Mouse (Mus musculus) embryonic facial prominence, embryonic 12.5 days (tissue): ENCODE results near the gene Tmem80. TPM values are rescaled to one million over a fixed set of nuclear protein-coding genes. Genes with fewer than 3 reads are reported as not detected.

Source experiments
- ATAC-seq: fragments of 200-750 bp; cut with Nextera tagmentation; 2 replicates; pipeline ENCODE4 v1.8.0; 2017; ENCODE audit not compliant: insufficient number of reproducible peaks, insufficient read depth, low FRiP score, low TSS enrichment
- H3K27ac ChIP-seq: fragments of 300-500 bp; sonication (generic); 2 replicates; pipeline ENCODE4 v1.5.1; 2016; ENCODE audit warnings: mild to moderate bottlenecking
- H3K27me3 ChIP-seq: fragments of 300-500 bp; sonication (generic); 2 replicates; pipeline ENCODE4 v1.6.1; 2016; ENCODE audit warnings: mild to moderate bottlenecking, moderate library complexity
- H3K36me3 ChIP-seq: fragments of 300-500 bp; sonication (generic); 2 replicates; pipeline ENCODE4 v1.6.1; 2016; ENCODE audit warnings: mild to moderate bottlenecking
- H3K4me1 ChIP-seq: fragments of 300-500 bp; sonication (generic); 2 replicates; pipeline ENCODE4 v1.6.1; 2016
- H3K4me2 ChIP-seq: fragments of 300-500 bp; sonication (generic); replicated peaks from 2 replicates; pipeline ENCODE4 v1.6.1; 2016; ENCODE audit warnings: mild to moderate bottlenecking, moderate library complexity
- H3K4me3 ChIP-seq: fragments of 300-500 bp; sonication (generic); 2 replicates; pipeline ENCODE4 v1.5.1; 2016; ENCODE audit warnings: mild to moderate bottlenecking
- H3K9ac ChIP-seq: fragments of 300-500 bp; sonication (generic); 2 replicates; pipeline ENCODE4 v1.6.1; 2016; ENCODE audit warnings: mild to moderate bottlenecking, moderate library complexity
- H3K9me3 ChIP-seq: fragments of 300-500 bp; sonication (generic); 2 replicates; pipeline ENCODE4 v1.6.1; 2016; ENCODE audit warnings: mild to moderate bottlenecking, moderate library complexity
- WGBS: fragments of 180-500 bp; shearing (Covaris S2); methylation state at CpG from one replicate; pipeline ENCODE4 v1.1.7; 2016; 5-methylcytosine and 5-hydroxymethylcytosine counted together
- polyA plus RNA-seq: library from polyadenylated mRNA; unstranded; fragments of >200 nt; fragmentation: Nextera tagmentation; extraction: Ambion mirVana; gene quantifications from 2 replicates; pipeline ENCODE4 v1.2.1, GENCODE M21; 2016

The Tmem80 gene
- polyA plus RNA-seq: 54.3 and 56.7 TPM in 2 replicates

DNA sequence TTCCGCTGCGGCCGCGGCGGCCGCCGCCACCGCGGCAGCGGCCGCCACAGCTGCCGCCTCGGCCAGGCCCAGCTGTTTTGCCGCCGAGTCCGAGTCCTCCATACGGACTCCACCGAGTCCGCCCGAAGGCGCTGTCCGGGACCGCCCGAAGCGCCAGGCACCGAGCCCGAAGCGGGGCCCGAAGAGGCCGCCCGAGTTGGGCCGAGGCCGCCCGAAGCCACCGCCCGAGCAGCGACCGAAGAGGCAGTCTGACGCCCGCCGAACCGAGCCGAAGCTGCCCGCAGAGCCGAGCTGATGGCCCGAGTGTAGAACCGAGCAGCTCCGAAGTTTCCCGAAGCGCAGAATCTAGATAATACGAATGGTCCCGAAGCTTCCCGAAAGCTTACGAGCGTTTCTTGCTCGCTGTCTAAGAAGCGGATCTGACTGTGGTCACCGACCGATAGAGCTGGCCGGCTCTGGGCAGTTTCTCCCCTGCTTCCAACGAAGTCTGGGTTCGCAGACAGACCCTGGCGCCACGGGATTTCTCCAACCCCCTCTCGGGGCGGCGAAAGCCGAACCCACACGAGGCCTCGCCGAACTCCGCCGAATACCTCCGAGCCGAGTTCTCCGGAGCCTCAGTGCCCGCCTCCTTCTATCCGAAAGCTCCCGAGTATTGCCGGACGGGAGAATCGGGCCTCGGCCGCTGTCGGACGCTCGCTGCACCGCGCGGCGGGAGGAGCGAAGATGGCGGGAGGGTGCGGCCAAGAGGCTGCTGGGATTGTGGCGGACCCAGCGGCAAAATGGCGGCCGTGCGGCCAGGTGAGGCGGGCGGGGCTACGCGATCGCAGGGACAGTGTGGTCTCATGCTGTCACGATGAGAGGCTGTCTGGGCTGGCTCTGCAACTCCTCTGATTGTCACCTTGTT lies at the start of gene Tmem80, which contains the start of gene Deaf1:
Gene Tmem80, plus strand, starts transcription at position 271 of the 904 bp plus-strand sequence.
Gene Deaf1, minus strand, starts transcription at position 222 of the 904 bp plus-strand sequence.
- Histone ChIP-seq H3K9ac (peak within 1 kb of the TSS; percentile 96), H3K36me3 (peaks cover 23% of the 10 kb centered on the region), H3K9me3 (no peaks in the 10 kb centered on the region), H3K4me1 (peaks cover 26% of the 10 kb centered on the region), H3K4me3 (peak within 1 kb of the TSS; percentile 66), H3K4me2 (peak within 1 kb of the TSS; percentile 99), H3K27ac (peak within 1 kb of the TSS; percentile 99), H3K27me3 (no peaks in the 10 kb centered on the region)
- peak; percentile 95 for ATAC-seq
- under 1% methylated on average over 105 of the region's 105 CpGs for whole genome bisulfite sequencing

DNA sequence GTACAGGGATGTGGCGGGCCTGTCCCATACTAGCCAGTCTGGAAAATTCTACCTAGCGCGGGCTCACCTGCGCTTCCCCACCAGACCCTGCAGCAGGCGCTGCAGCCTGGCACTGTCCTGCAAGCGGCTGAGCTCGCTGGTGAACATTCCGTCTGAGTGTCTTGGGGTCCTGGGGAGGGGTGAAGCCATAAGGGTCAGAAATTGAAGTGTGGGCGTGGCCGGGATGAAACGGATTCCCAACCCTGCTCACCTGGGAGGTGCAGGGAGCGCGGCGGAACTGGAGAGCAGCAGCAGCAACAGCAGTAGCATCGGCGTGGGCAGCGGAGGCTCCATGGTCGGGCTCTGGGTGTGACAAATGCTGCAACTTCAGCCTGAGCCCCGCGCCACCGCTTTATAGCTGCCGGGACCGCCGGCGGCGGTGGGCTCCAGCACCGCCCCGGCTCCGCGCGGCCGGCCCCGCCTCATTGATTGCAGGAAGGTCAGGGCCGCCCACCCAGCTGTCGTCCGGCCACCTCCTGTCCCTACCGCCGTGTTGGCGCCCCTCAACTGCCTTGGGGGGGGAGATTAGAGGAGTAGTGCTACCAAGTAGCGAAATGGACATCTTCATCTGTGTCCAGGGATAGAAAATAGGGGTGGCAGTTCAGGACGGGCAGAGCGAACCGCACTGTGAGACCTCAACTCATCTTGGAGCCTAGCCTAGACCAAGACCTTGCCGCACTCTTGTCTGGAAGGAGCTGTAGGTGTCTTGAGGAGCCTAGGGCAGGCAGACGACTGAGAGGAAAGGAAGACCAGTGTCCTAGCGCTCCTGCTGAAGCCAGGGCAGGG lies 48.6 kb upstream of the Tmem80 start, which contains the start of gene Sct:
Gene Sct, minus strand, starts transcription at position 368 of the 825 bp plus-strand sequence.
- Histone ChIP-seq H3K36me3 (no peaks in the 10 kb centered on the region), H3K9me3 (no peaks in the 10 kb centered on the region), H3K4me1 (0 out of 2 replicates have a peak, but pooled peaks cover 6% of the 10 kb centered on the region), H3K4me3 (peak within 1 kb of the TSS; percentile 44), H3K4me2 (peak within 1 kb of the TSS; percentile 96), H3K9ac (peak within 1 kb of the TSS; percentile 43), H3K27ac (no peak within 1 kb of the TSS), H3K27me3 (0 out of 2 replicates have a peak, but pooled peaks cover 11% of the 10 kb centered on the region)
- 2% methylated on average over 45 of the region's 46 CpGs for WGBS
- 0 out of 2 replicates have a peak, but pooled peaks have one; percentile 43 for ATAC-seq

GRCm38 (mm10) chr7:141281442-141281841 lies 46.1 kb upstream of the Tmem80 start:
- 0 out of 2 replicates have a peak, but pooled peaks cover 6% of the 10 kb centered on the region for H3K4me1 ChIP-seq
- no peaks in the 10 kb centered on the region for H3K36me3 ChIP-seq
- 0 out of 2 replicates have a peak, but pooled peaks cover 11% of the 10 kb centered on the region for H3K27me3 ChIP-seq
- no peak overlapping the region for H3K9ac ChIP-seq
- WGBS: 68% methylated on average over 6 of the region's 6 CpGs
- ATAC-seq: no peak
- H3K9me3 ChIP-seq: no peaks in the 10 kb centered on the region
- no peak overlapping the region for H3K27ac ChIP-seq
- H3K4me2 ChIP-seq: no peak overlapping the region
- H3K4me3 ChIP-seq: no peak overlapping the region

- Histone ChIP-seq H3K27me3 (0 out of 2 replicates have a peak, but pooled peaks cover 11% of the 10 kb centered on the region), H3K36me3 (no peaks in the 10 kb centered on the region), H3K4me1 (0 out of 2 replicates have a peak, but pooled peaks cover 6% of the 10 kb centered on the region), H3K9ac (no peak overlapping the region), H3K4me2 (no peak overlapping the region), H3K9me3 (no peaks in the 10 kb centered on the region), H3K4me3 (no peak overlapping the region), H3K27ac (no peak overlapping the region)
- 88% methylated on average over 4 of the region's 4 CpGs for WGBS
- no peak for ATAC-seq
Observed at GRCm38 (mm10) chr7:141282756-141283155, 44.8 kb upstream of the Tmem80 start.

DNA sequence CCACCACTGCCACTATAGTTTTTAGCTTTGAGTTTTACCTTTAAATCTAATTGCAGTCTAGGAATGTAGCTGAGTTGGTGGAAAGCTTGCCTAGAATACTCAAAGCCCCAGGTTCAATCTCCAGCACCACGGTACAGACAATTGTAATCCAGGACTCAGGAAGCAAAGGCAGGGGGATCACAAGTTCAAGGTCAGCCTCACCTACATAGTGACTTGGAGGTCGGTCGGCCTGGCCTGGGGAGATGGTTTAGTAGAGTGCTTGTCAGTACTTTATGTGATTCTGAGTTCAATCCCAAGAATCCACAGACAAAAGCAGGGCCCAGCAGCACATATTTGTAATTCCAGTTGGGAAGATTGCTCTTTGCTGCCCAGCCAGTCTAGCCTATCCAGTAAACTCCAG lies 39.5 kb upstream of the Tmem80 start:
- Histone ChIP-seq H3K9ac (no peak overlapping the region), H3K27ac (no peak overlapping the region), H3K4me3 (no peak overlapping the region), H3K4me2 (no peak overlapping the region), H3K9me3 (no peaks in the 10 kb centered on the region), H3K4me1 (peaks cover 10% of the 10 kb centered on the region; the same call in 1 of the 2 replicates), H3K27me3 (peaks cover 26% of the 10 kb centered on the region), H3K36me3 (no peaks in the 10 kb centered on the region)
- 82% methylated on average over 3 of the region's 3 CpGs for WGBS
- ATAC-seq: no peak

- Histone ChIP-seq H3K4me1 (peaks cover 30% of the 10 kb centered on the region), H3K36me3 (0 out of 2 replicates have a peak, but pooled peaks cover 3% of the 10 kb centered on the region), H3K4me3 (peak within 1 kb of the TSS; percentile 54), H3K27me3 (peaks cover 57% of the 10 kb centered on the region), H3K4me2 (peak within 1 kb of the TSS; percentile 96), H3K27ac (no peak within 1 kb of the TSS), H3K9me3 (no peaks in the 10 kb centered on the region), H3K9ac (peak within 1 kb of the TSS; percentile 65)
- ATAC-seq: no peak; the same call in 1 of the 2 replicates
- WGBS: 2% methylated on average over 45 of the region's 46 CpGs
Observed at GRCm38 (mm10) chr7:141291921-141292582, 35.5 kb upstream of the Tmem80 start, which contains the start of gene Drd4. Gene Drd4, plus strand, starts transcription at chr7:141292006.

DNA sequence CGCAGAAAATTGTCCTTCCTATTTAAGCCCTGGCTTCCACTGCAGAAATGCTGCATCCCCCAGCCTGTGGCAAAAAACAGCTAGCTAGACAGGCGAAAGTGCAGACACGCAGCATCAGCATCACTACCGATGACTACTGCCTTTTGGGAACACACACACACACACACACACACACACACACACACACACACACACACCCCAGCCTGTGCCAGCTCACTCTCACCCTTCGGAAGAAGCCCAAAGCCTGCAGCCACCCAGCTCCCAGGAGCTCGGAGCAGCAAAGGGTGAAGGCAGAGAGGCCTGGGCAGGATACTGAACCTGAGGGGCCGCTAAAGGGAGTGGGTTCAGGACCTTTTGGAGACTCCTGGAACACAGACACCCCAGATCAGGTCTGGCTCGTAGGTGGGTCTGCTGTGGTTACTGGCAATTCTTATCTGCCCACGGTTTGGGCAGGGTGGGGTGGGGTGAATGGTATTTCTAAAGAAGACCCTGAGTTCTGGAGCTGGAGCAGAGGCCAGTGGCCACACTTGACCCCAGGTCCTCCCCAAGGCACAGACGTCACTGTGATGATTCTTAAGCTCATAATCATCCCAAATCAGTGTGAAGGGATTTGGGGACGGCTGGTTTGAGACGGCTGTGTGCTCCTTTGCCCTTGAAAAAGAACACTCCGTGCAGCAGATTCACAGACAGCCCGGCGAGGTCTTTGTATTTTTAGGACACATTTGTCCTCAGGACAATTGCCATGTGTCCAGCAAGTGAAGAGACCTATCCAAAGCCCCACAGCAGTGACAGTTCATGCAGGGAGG lies 34.8 kb upstream of the Tmem80 start:
- 26% methylated on average over 15 of the region's 15 CpGs for whole genome bisulfite sequencing
- Histone ChIP-seq H3K4me1 (peaks cover 30% of the 10 kb centered on the region), H3K4me2 (peak overlapping the region; percentile 96), H3K36me3 (0 out of 2 replicates have a peak, but pooled peaks cover 9% of the 10 kb centered on the region), H3K9me3 (no peaks in the 10 kb centered on the region), H3K27ac (no peak overlapping the region), H3K4me3 (peak overlapping the region; percentile 54), H3K9ac (peak overlapping the region; percentile 65; the same call in 1 of the 2 replicates), H3K27me3 (peaks cover 57% of the 10 kb centered on the region)
- ATAC-seq: no peak

GRCm38 (mm10) chr7:141293852-141294471 lies 33.6 kb upstream of the Tmem80 start:
- Histone ChIP-seq H3K4me1 (peaks cover 30% of the 10 kb centered on the region), H3K9ac (peak overlapping the region; percentile 59), H3K27ac (no peak overlapping the region), H3K4me3 (peak overlapping the region; percentile 42), H3K36me3 (0 out of 2 replicates have a peak, but pooled peaks cover 15% of the 10 kb centered on the region), H3K4me2 (peak overlapping the region; percentile 96), H3K27me3 (peaks cover 57% of the 10 kb centered on the region), H3K9me3 (no peaks in the 10 kb centered on the region)
- ATAC-seq: no peak
- WGBS: under 1% methylated on average over 53 of the region's 53 CpGs

DNA sequence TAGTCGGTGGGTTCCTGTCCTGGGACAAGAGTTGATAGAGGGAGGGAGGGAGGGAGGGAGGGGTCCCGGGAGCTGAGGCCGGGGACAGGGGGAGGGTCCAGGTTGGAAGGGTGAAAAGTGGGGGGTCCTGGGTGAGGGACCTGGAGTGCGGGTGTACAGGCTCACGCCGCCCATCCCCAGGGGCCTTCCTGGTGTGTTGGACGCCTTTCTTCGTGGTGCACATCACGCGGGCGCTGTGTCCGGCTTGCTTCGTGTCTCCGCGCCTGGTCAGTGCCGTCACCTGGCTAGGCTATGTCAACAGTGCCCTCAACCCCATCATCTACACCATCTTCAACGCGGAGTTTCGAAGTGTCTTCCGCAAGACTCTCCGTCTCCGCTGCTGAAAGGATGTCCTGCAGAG lies 33.1 kb upstream of the Tmem80 start:
- no peak for ATAC-seq
- H3K27ac ChIP-seq: no peak overlapping the region
- WGBS: 8% methylated on average over 21 of the region's 22 CpGs

More for the DNA sequence above, 33.1 kb upstream of the Tmem80 start:
- H3K4me1 ChIP-seq: peaks cover 30% of the 10 kb centered on the region
- peaks cover 57% of the 10 kb centered on the region for H3K27me3 ChIP-seq
- peak overlapping the region; percentile 96 for H3K4me2 ChIP-seq
- H3K9ac ChIP-seq: peak overlapping the region; percentile 59; the same call in 1 of the 2 replicates
- H3K4me3 ChIP-seq: peak overlapping the region; percentile 42
- no peaks in the 10 kb centered on the region for H3K9me3 ChIP-seq
- H3K36me3 ChIP-seq: 0 out of 2 replicates have a peak, but pooled peaks cover 19% of the 10 kb centered on the region
